Mouse (Mus musculus) neural tube, embryonic 15.5 days (tissue): ENCODE data around the gene Ndufa12. TPM values are rescaled to one million over a fixed set of nuclear protein-coding genes. Genes with fewer than 3 reads are reported as not detected.

ENCODE experiments used
- ATAC-seq: fragments of 200-750 bp; cut with Nextera tagmentation; 2 replicates; pipeline ENCODE4 v1.8.0; 2017; ENCODE audit warnings: mild to moderate bottlenecking, moderate TSS enrichment, moderate library complexity; ENCODE audit not compliant: low FRiP score
- H3K27ac ChIP-seq: fragments of 300-500 bp; sonication (generic); replicated peaks from 2 replicates; pipeline ENCODE4 v1.5.1; 2015; ENCODE audit warnings: mild to moderate bottlenecking, inconsistent platforms
- H3K27me3 ChIP-seq: fragments of 300-500 bp; sonication (generic); replicated peaks from 2 replicates; pipeline ENCODE4 v1.6.1; 2015; ENCODE audit warnings: inconsistent platforms
- H3K36me3 ChIP-seq: fragments of 300-500 bp; sonication (generic); 2 replicates; pipeline ENCODE4 v1.6.1; 2015; ENCODE audit warnings: inconsistent platforms
- H3K4me1 ChIP-seq: fragments of 300-500 bp; sonication (generic); 2 replicates; pipeline ENCODE4 v1.6.1; 2015; ENCODE audit warnings: inconsistent platforms
- H3K4me2 ChIP-seq: fragments of 300-500 bp; sonication (generic); 2 replicates; pipeline ENCODE4 v1.6.1; 2015; ENCODE audit warnings: inconsistent platforms, mild to moderate bottlenecking, moderate library complexity
- H3K4me3 ChIP-seq: fragments of 300-500 bp; sonication (generic); replicated peaks from 2 replicates; pipeline ENCODE4 v1.5.1; 2015; ENCODE audit warnings: mild to moderate bottlenecking, inconsistent platforms
- H3K9ac ChIP-seq: fragments of 300-500 bp; sonication (generic); replicated peaks from 2 replicates; pipeline ENCODE4 v1.6.1; 2015; ENCODE audit warnings: mild to moderate bottlenecking, inconsistent platforms
- H3K9me3 ChIP-seq: fragments of 300-500 bp; sonication (generic); replicated peaks from 2 replicates; pipeline ENCODE4 v1.6.1; 2016; ENCODE audit warnings: inconsistent platforms
- WGBS: fragments of 180-500 bp; shearing (Covaris S2); methylation state at CpG from one replicate; pipeline ENCODE4 v1.1.7; 2015; ENCODE audit warnings: mixed read lengths; 5-methylcytosine and 5-hydroxymethylcytosine counted together
- polyA plus RNA-seq: library from polyadenylated mRNA; unstranded; fragments of >200 nt; fragmentation: Nextera tagmentation; extraction: Ambion mirVana; gene quantifications from 2 replicates; pipeline ENCODE4 v1.2.1, GENCODE M21; 2015

Ndufa12 gene
- polyA plus RNA-seq, 1 experiment from 2014 or later, result 402 TPM

DNA sequence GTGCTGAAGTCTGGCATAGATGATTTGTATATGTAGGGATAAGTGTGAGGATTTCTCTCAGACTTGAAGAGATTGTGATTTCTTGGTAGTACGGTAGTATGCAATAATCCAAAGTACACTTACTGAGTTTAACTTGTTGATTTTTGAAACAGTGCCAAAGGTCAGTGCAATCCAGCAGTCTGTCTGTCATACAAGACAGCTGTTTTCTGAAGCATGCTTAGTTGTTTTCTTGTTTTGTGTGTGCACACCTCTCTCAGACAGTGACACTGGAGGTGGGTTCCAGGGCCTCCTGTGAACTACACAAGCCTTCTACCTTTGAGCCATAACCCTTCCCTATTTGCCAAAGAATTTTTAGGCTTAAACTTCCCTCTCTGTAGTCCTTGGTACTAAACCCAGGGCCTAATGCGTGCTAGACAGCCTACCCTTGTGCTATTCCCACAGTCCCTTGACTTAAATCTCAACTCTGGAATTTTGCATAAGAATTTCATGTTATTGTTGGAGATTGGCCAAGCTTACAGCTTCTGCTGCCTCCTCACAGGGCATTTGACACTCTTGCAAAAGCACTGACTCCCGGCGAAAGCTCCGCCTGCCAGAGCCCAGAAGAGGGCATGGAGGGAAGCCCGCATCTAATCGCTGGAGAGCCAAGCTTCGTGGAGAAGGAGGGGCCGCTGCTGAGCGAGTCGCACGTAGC lies 26.9 kb upstream of the Ndufa12 start:
- H3K4me1 ChIP-seq, result peaks cover 10% of the 10 kb centered on the region; the same call in 1 of the 2 replicates
- H3K4me2 ChIP-seq, result no peak overlapping the region
- peaks cover 71% of the 10 kb centered on the region for H3K36me3 ChIP-seq
- H3K27me3 ChIP-seq, result no peaks in the 10 kb centered on the region
- no peak overlapping the region for H3K9ac ChIP-seq
- H3K27ac ChIP-seq, result no peak overlapping the region
- no peak for ATAC-seq
- no peaks in the 10 kb centered on the region for H3K9me3 ChIP-seq
- 47% methylated on average over 12 of the region's 12 CpGs for WGBS
- H3K4me3 ChIP-seq, result no peak overlapping the region

- WGBS, result 61% methylated on average over 11 of the region's 11 CpGs
- no peak overlapping the region for H3K27ac ChIP-seq
- peaks cover 66% of the 10 kb centered on the region for H3K36me3 ChIP-seq
- H3K27me3 ChIP-seq, result no peaks in the 10 kb centered on the region
- no peak overlapping the region for H3K4me2 ChIP-seq
- no peaks in the 10 kb centered on the region for H3K9me3 ChIP-seq
- peaks cover 10% of the 10 kb centered on the region; the same call in 1 of the 2 replicates for H3K4me1 ChIP-seq
- no peak for ATAC-seq
- no peak overlapping the region for H3K9ac ChIP-seq
- H3K4me3 ChIP-seq, result no peak overlapping the region
Observed at GRCm38 (mm10) chr10:94172137-94172536, 26.4 kb upstream of the Ndufa12 start.

DNA sequence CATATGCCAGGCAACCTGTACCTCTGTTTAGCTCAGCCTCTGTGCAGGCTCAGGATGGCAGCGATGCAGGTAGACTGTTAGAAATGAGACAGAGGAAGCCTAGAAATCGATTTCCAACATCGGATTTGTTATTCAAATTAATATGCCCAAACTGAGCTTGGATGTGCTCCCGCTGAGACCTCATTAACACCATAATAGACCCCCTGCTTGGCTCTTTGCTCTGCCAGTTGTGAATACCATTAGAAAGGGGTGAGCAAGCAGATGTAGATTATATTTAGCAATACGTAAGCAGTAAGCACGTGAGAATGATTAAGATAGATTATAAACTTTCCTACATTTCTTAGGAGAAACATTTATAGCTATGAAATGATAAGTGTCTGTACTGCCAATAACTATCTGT lies 25.8 kb upstream of the Ndufa12 start:
- Histone ChIP-seq H3K4me1 (peaks cover 10% of the 10 kb centered on the region; the same call in 1 of the 2 replicates), H3K9ac (no peak overlapping the region), H3K4me2 (no peak overlapping the region), H3K9me3 (no peaks in the 10 kb centered on the region), H3K27ac (no peak overlapping the region), H3K27me3 (no peaks in the 10 kb centered on the region), H3K4me3 (no peak overlapping the region), H3K36me3 (peaks cover 61% of the 10 kb centered on the region)
- ATAC-seq, result no peak
- WGBS, result 24% methylated on average over 6 of the region's 6 CpGs

GRCm38 (mm10) chr10:94174652-94175051 lies 23.9 kb upstream of the Ndufa12 start:
- Histone ChIP-seq H3K36me3 (peaks cover 45% of the 10 kb centered on the region), H3K9me3 (no peaks in the 10 kb centered on the region), H3K27me3 (no peaks in the 10 kb centered on the region), H3K4me2 (no peak overlapping the region), H3K4me1 (peaks cover 10% of the 10 kb centered on the region; the same call in 1 of the 2 replicates), H3K27ac (no peak overlapping the region), H3K9ac (no peak overlapping the region), H3K4me3 (no peak overlapping the region)
- ATAC-seq, result no peak
- WGBS, result 88% methylated on average over 7 of the region's 7 CpGs

GRCm38 (mm10) chr10:94183199-94183598 lies 15.3 kb upstream of the Ndufa12 start:
- H3K4me1 ChIP-seq, result no peaks in the 10 kb centered on the region
- H3K36me3 ChIP-seq, result peaks cover 38% of the 10 kb centered on the region
- H3K9me3 ChIP-seq, result no peaks in the 10 kb centered on the region
- 40% methylated on average over 4 of the region's 4 CpGs for whole genome bisulfite sequencing
- no peaks in the 10 kb centered on the region for H3K27me3 ChIP-seq
- no peak for ATAC-seq
- no peak overlapping the region for H3K9ac ChIP-seq
- H3K4me3 ChIP-seq, result no peak overlapping the region
- no peak overlapping the region for H3K4me2 ChIP-seq
- H3K27ac ChIP-seq, result no peak overlapping the region

DNA sequence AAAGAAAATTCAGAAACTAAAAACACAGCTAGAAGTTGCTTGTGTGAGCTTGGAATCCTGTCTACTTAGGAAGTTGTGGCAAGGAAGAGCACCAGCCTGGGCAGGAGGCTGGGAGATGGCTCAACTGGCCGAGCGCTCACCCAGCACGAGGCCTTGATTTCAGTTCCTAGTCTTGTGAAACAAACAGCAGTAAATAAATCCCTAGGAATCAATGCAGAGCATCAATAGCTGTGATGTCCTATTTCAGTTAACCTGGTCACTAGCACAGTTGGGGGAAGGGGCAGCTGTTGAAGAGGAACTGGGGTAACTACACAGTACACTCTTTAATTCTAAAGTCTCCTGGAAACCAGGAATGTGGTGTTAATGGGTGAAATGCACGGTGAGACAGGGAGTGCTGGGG lies 6.5 kb downstream of the Ndufa12 start:
- H3K4me2 ChIP-seq, result no peak overlapping the region
- WGBS, result 71% methylated on average over 4 of the region's 4 CpGs
- no peaks in the 10 kb centered on the region for H3K9me3 ChIP-seq
- peaks cover 50% of the 10 kb centered on the region for H3K36me3 ChIP-seq
- H3K27ac ChIP-seq, result no peak overlapping the region
- H3K27me3 ChIP-seq, result no peaks in the 10 kb centered on the region
- H3K9ac ChIP-seq, result no peak overlapping the region
- H3K4me1 ChIP-seq, result peaks cover 12% of the 10 kb centered on the region
- no peak for ATAC-seq
- no peak overlapping the region for H3K4me3 ChIP-seq

GRCm38 (mm10) chr10:94210718-94211618 lies 12.4 kb downstream of the Ndufa12 start:
- ATAC-seq, result peak; percentile 88
- peaks cover 28% of the 10 kb centered on the region for H3K36me3 ChIP-seq
- H3K27me3 ChIP-seq, result no peaks in the 10 kb centered on the region
- no peak overlapping the region for H3K4me3 ChIP-seq
- no peak overlapping the region for H3K9ac ChIP-seq
- WGBS, result 48% methylated on average over 6 of the region's 6 CpGs
- H3K4me2 ChIP-seq, result no peak overlapping the region
- peaks cover 7% of the 10 kb centered on the region; the same call in 1 of the 2 replicates for H3K4me1 ChIP-seq
- peak overlapping the region; percentile 54; the same call in 1 of the 2 replicates for H3K27ac ChIP-seq
- no peaks in the 10 kb centered on the region for H3K9me3 ChIP-seq

DNA sequence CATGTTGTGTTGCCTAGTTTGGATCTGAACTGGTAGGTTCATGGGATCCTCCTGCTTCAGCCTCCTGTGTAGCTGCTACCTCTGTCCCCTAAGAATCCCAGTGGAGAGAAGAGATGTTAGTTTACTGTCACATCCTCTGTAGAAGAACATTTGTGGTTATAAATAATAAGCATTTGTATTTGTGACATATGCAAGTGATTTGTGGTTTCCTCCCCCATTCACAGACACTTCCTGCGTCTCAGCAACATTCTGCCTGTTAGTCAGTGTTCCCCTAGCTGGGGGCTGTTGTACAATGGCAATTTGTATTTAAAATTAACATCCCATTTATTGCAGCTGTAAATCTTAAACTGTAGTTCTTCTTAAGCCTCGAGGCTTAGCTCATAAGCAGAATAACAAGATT lies 13.2 kb downstream of the Ndufa12 start:
- WGBS, result 28% methylated on average over 2 of the region's 2 CpGs
- no peak for ATAC-seq
- H3K4me1 ChIP-seq, result peaks cover 7% of the 10 kb centered on the region; the same call in 1 of the 2 replicates

GRCm38 (mm10) chr10:94225026-94225750 lies 26.7 kb downstream of the Ndufa12 start:
- no peaks in the 10 kb centered on the region for H3K27me3 ChIP-seq
- 78% methylated on average over 6 of the region's 6 CpGs for WGBS
- no peak overlapping the region for H3K4me3 ChIP-seq
- no peak overlapping the region for H3K4me2 ChIP-seq
- ATAC-seq, result no peak
- peaks cover 16% of the 10 kb centered on the region for H3K36me3 ChIP-seq
- H3K4me1 ChIP-seq, result peaks cover 3% of the 10 kb centered on the region
- H3K27ac ChIP-seq, result no peak overlapping the region
- no peaks in the 10 kb centered on the region for H3K9me3 ChIP-seq
- H3K9ac ChIP-seq, result no peak overlapping the region

More for the DNA sequence above, 13.2 kb downstream of the Ndufa12 start:
- peak overlapping the region; percentile 54; the same call in 1 of the 2 replicates for H3K27ac ChIP-seq
- no peak overlapping the region for H3K4me2 ChIP-seq
- H3K9ac ChIP-seq, result no peak overlapping the region
- H3K36me3 ChIP-seq, result peaks cover 27% of the 10 kb centered on the region
- H3K4me3 ChIP-seq, result no peak overlapping the region
- no peaks in the 10 kb centered on the region for H3K9me3 ChIP-seq
- H3K27me3 ChIP-seq, result no peaks in the 10 kb centered on the region

- Histone ChIP-seq H3K9ac (no peak overlapping the region), H3K4me2 (peak overlapping the region; percentile 44), H3K27me3 (no peaks in the 10 kb centered on the region), H3K4me1 (peaks cover 24% of the 10 kb centered on the region), H3K36me3 (no peaks in the 10 kb centered on the region), H3K27ac (peak overlapping the region; percentile 66), H3K4me3 (no peak overlapping the region), H3K9me3 (no peaks in the 10 kb centered on the region)
- WGBS, result 10% methylated on average over 19 of the region's 19 CpGs
- peak; percentile 88 for ATAC-seq
Observed at GRCm38 (mm10) chr10:94230172-94230981, 31.9 kb downstream of the Ndufa12 start.

- Histone ChIP-seq H3K9ac (no peak overlapping the region), H3K4me1 (peaks cover 24% of the 10 kb centered on the region), H3K9me3 (no peaks in the 10 kb centered on the region), H3K27ac (peak overlapping the region; percentile 66), H3K27me3 (no peaks in the 10 kb centered on the region), H3K36me3 (no peaks in the 10 kb centered on the region), H3K4me2 (peak overlapping the region; percentile 44), H3K4me3 (no peak overlapping the region)
- 42% methylated on average over 6 of the region's 6 CpGs for WGBS
- peak; percentile 60 for ATAC-seq
Observed at GRCm38 (mm10) chr10:94231025-94231424, 32.5 kb downstream of the Ndufa12 start.
